Mouse (Mus musculus) urinary bladder, adult 2 months (tissue): ENCODE measurements around the gene Cdyl. TPM values are rescaled to one million over a fixed set of nuclear protein-coding genes. Genes with fewer than 3 reads are reported as not detected.

Experiments used
- DNase-seq: peaks from one replicate; pipeline ENCODE4 v3.0.0; 2022; ENCODE audit warnings: low spot score
- polyA plus RNA-seq: library from polyadenylated mRNA; depleted of rRNA; stranded (reverse); fragments of >200 nt; gene quantifications from 2 replicates; pipeline ENCODE4 v1.2.3, GENCODE M21; 2012

Cdyl gene
- polyA plus RNA-seq, 1 experiment, result 11.7 TPM

DNA sequence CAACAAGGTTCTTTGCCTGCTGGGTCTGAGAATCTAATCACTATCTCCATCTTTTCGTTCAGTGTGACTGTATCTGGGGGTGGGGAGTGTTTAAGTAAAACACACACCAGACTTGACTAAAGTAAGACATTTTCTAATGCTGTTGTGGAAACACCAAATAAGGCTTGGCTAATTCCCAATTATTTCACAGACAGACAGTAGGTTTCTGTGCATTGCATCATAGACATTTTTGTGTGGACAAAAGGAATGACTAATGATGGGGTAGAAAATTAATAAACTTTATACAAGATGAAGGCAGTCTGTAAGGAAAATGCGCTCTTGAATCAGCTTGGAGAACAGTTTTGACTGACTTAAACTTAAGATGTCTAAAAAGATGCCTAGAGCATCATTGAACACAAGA, 100.7 kb downstream of the Cdyl start:
- DNase-seq, result no peak

DNA sequence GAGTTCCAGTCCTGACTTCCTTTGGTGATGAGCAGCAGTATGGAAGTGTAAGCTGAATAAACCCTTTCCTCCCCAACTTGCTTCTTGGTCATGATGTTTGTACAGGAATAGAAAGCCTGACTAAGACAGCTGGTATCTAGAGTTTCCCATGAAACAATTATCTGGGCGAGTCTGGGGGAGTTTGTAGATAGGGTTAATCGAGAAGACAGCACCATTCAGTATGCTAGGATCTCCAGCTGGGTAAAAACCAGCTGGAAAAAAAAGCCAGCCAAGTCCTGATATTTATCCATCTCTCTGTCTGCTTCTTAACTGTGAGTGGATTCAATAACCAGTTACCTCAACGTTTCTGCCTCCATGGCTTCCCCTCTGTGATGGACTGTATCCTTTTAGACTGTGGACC, 104.9 kb downstream of the Cdyl start:
- no peak for DNase-seq

DNA sequence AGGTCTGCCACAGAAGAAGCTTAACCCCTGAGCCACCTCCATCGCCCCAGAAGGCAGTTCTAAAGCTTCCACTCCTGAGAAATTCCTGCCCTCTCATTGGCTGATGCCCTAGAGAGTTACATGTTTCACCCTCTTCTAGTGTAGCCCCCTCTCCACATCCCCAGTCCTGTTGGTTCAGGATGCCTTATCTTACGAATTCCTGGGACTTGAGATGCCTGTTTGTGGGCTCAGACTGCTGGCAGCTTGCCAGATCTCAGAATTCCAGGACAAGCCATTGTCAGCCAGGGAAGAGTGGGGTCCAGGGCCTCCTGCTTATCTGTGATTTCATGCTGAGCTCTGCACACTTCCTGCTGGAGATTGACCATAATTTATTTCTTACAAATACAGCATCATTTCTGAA, 106.2 kb downstream of the Cdyl start:
- DNase-seq, result no peak

DNA sequence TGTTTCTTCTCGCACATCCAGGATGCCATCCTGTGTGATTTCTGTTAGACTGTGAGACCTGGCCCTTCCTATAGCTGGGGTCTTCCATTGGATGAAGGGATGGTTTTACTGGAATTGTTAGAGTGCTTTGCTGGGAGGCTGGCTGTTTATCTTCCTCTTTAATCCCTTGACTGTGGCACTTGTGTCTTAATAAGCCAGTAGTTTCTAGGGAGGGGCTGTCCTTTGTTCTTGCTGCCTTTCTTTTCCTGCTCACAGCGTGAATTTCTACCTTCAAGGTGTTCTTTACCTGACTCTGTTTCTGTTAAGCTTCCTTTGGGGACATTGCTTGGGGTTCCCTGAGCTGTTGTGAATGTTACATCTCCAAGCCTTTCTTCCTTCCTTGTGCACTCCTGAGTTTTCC, 110.0 kb downstream of the Cdyl start:
- no peak for DNase-seq

DNA sequence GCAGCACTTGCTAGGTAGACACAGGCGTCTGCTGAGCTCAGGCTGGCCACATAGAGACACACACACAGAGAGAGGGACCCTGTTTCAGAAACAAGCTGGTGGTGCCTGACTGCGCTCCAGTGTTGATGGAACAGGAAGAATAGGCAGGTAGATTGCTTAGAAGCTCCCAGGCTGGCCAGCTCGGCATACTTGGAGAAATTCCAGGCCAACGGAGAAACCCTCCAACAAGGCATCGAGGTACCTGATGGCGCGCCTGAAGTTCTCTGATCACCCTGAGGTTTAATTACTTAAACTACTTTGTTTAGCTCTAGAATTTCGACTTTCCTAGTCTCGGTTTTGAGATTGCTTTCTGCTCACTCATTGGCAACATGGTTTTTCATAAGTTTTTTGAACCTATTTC, 110.8 kb downstream of the Cdyl start:
- DNase-seq, result no peak

DNA sequence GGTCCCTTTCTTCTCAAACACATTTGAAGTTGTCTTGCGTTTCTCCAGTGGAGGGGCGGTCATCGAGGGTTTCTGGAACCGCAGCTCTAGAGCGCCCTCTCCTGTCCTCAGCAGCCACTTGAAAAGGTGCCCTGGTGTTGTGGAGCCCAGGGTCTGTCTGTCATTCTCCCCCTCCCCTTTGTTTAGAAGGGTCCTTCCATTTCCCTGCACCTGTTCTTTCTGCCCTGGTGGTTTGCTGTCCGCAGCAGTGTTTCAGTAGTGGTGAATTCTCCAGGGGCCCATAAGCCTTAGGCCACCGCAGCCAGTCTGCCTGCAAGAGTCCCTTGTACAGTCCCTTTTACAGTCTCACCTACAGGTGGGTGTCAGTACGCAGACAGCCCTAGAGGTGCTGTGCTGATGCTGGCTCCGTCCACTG, 112.3 kb downstream of the Cdyl start:
- DNase-seq, result no peak

DNA sequence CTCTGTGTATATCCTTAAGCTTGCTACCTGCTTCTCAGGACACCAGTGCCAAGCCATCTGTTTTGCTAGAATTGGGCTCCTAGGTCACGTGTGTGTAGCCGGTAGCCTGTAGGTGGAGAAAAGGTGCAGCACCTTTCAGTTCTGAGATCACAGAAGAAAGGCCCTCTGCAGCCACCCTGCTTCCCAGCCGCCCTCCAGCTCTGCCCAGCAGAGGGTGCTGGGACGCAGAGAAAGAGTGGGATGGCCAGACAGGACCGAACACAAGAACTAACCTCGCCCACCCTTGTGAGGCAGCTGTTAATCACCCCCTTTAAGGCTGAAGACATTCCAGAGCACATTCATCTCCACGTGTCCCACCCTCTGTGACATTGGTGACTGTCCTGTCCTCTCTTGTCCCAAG, 114.1 kb downstream of the Cdyl start:
- DNase-seq, result no peak

DNA sequence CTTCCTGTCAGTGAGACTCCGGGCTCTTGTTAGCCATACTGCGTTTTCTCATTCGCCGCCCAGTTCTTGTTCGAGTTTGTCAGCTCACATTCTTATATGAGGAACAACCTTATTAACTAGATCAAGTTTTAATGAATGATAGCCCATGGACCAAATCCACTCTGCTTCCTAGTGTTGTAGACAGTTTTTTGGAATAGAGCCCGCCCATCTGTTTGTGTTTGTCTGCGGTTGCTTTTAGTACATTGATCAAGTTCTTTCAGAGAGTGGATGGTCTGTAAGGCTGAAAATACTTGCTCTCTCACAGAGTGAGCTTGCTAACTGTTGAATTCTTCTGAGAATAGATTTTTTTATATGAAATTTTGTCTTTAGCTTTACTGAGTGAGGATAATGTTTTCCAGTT, 116.5 kb downstream of the Cdyl start:
- no peak for DNase-seq

DNA sequence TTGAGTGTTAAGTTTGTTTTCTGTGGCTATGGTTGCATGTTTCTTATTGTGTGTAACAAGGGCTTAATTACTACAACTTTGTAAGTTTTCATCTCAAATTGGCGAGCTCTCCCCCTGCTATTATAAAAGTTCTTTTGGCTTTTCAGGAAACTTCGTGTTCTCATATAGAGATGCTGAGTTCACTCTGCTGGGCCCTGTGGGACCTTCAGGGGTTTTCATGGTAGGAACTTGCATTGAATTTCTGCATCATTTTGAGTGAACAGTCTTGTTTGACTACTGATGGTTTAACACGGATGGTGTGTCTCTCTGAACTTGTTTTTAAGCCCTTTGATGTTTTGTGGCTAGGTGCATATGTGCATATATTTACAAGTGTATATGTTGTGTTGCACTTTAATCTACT, 121.1 kb downstream of the Cdyl start:
- no peak for DNase-seq

DNA sequence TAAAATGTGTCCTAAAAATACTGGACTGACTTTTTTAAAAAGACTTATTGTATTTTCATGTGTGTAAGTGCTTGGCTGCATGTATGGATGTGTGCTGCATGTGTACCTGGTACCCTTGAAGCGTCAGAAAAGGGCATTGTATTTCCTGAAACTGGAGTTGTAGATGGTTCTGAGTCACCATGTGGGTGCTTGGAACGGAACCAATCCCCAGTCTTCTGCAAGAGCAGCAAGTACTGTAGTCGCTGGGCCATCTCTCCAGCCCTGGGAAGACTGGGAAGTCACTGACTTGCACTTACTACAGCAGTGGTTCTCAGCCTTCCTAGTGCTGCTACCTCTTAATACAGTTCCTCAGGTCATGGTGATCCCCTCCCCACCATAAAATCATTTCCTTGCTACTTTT, 122.1 kb downstream of the Cdyl start:
- DNase-seq, result no peak

DNA sequence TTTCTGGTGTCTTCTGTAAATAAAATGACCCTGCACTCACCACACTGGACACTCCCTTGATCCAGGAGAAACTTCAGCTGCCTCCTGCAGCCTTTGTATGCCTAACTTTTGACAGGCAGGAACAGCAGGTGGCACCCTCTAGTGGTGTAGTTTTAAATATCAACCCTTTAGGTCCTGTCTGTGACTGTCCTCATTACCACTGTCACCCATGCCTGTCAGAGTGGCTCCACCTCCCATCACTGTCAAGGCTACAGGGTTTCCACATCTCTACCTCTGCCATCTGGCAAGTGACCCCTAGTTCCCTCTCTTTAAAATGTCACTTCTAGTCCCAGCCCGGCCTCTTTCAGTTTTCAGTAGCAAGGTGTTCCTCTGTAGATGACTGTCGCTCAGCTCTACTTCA, 123.3 kb downstream of the Cdyl start:
- DNase-seq, result no peak

DNA sequence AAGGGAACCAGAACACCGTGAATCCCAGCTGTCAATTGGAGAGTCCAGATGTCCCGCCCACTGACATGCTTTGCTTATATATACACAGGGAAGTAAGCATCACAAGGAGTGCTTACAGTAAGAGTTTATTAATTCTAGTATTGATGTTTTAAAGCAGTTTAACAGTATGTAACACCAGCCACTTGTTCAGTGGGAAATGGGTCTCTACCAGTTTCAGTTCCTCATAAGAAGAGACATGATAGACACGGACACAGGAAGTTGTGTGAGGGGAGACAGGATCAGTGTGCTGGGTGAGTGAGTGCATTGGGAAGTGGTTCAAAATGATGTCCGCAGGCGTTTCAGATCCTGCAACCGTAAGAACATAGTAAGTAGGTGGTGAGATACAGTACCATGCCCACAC, 123.9 kb downstream of the Cdyl start:
- no peak for DNase-seq

DNA sequence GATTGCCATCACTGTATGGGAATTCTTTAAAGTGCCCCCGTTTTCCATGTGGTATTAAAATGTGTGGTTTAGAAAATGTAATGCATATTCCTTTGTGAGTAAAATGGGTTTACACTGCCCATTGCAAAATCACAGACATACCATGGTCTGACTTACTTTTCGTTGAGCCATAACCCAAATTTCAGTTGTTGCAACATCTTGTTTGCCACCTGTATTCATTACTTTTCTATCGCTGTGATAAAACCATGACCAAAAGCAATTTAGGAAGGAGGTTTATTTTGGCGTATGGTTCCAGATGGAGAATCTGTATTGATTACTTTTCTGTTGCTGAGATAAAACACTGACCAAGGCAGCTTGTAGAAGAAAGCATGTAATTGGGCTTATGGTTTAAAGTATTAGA, 124.6 kb downstream of the Cdyl start:
- no peak for DNase-seq

DNA sequence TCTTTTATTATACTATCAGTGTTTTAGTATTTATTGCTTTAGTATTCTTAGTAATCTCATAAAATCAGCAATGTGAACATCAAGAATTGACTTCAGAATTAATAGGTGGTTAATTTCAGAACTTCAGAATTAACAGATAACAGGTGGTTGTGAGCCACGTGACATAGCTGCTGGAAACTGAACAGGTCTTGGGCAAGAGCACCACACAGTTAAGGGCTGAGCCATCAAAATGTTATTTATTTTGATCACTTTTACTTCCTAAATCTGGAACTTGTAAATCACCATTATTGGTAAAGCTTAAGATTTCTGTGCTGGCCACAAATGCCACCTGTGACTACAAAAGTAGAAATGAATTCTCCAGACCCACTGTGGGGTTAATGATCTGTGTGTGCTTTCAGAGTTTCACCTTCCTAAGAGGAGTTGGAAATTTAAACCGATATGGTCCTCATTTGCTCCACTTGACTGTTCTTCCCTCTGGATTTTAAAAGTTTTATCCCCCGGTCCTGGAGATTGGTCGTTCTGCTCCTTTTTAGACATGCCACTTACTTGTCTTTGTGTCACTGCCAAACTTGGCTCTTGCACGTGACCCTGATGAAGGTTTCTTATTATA, 125.8 kb downstream of the Cdyl start:
- no peak for DNase-seq

DNA sequence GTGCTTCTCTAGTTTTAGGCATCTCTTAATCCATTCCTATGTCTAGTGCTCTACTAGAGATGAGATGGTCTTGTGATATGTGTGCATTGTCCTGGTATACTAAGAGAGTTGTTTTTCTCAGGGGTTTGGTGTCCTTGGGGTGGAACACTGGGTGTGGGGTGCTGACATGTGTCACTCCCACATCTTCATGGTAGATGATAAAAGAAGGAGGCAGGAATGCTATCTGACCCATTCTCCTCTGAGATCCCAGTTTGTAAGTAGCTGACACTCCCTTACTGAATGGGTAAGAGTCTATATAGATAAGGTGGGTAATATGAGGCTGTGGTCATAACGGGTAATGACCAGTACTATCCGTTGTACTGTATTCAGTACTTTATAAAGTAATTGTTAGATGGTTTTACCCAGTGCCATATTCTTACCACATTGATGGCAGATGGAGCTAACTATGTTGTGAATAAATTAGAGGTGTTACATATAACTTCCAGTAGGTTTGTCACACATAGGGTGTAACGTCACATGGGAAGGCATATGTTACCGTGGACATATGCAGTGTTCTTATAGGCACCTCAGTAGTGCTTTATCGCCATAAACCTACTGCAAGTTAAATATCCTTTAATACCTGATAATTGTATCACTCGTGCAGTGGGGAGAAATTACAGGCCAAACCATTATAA, 127.2 kb downstream of the Cdyl start:
- DNase-seq, result no peak

DNA sequence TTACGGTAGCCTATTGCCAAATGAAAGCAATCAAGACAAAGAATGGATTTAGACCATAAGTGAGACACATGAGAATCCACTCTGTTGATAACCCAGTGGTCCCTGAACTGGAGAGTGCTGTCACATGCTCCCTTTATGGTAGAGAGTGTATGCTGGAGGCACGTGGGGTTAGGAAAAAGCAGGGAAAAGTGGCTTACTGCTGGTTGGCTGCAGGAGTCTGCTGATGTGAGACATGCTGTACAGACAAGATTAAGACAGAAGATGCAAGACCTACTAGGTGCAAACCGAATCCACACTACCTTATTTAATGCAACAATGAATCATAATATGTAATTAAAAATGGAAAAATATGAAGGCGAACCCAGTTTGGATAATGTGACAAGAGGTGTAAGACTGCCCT, 129.9 kb downstream of the Cdyl start:
- no peak for DNase-seq

DNA sequence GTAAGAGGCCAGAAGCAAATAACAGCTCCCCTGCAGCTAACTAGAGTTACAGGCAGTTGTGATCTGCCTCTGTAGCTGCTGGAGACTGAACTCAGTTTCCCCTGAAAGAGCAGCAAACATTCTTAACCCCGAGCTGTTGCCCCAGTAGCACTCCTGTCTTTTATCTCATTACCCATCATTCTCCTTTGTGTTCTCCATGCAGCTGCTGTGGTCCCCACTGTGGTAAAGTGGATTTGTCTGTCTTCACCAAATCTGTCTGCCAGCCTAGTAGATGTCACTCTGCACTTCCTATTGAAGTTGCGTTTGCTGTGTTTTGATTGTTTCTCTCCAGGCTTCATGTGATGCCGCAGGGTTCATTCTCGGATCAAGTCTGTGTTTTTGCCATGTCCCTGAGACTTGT, 130.8 kb downstream of the Cdyl start:
- DNase-seq, result no peak

DNA sequence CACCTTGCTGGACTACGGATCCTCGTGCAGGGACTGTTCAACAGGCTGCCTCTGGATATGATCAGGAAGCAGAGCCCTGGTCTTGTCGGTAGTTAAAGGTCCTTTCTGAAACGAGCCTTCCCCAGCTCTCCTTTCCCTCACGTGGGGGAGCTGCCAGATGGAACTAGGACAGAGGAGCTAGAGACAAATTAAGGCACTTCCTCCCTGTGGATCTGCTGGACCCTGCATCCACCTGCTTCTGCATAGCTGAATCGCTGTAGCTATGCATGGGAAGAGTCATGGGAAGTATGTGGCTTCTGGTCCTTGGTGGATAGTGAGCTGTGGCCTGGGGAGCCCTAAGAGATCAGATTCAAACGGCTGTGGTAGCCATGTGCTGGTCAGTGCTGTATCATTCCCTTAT, 134.7 kb downstream of the Cdyl start:
- no peak for DNase-seq

DNA sequence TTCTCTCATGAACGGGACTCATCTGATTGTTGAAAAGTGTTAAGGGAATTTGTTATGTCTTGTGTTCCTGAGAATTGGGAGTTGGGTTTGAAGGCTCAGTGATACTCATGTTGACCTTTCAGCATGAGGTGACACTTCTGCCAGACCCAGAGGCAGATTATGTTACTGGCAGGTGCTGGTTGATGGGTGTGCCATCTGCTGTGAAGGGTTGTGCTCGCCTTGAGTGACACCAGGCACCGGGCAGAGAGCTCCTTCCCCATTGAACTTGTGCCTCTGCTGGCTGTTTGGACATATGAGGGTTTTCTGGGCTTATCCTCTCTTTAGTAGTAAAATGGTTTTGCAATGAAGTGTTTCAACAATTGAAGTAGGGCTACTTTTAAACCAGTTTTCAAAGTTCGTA, 135.1 kb downstream of the Cdyl start:
- DNase-seq, result no peak

DNA sequence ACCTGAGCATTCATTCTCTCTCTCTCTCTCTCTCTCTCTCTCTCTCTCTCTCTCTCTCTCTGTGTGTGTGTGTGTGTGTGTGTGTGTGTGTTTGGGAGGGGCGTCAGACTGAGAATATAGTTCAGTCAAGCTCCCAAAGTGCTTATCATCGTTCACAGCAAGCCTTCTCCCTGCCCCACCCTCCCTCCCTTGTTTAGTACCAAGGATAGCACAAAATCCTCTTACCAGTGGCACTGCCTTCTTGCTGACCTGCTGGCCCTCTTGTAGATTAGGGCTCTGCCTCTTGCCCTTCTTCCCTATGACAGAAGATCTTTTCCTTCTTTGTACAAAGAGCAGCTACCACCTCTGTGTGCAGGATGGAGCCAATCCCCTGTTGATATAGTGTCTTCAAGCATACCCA, 136.3 kb downstream of the Cdyl start:
- no peak for DNase-seq

DNA sequence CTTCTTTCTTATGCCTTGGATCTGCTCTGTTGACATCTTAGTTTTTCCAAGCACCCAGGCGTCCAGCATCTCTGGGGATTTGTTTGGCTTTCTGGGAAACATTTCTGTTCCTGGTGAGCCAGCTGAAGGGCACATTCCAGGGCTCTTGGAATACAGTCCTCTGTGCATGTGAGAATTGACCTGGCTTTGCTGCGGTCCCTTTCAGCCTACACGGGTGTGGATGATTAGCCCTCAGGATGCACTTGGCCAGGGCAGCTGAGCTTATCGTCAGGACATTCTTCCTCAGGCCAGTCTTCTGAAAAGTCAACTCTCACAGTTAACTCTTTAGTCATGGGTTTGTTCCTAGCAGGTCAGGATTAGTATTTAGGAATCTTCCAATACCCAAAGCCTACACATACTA, 136.7 kb downstream of the Cdyl start:
- DNase-seq, result no peak

DNA sequence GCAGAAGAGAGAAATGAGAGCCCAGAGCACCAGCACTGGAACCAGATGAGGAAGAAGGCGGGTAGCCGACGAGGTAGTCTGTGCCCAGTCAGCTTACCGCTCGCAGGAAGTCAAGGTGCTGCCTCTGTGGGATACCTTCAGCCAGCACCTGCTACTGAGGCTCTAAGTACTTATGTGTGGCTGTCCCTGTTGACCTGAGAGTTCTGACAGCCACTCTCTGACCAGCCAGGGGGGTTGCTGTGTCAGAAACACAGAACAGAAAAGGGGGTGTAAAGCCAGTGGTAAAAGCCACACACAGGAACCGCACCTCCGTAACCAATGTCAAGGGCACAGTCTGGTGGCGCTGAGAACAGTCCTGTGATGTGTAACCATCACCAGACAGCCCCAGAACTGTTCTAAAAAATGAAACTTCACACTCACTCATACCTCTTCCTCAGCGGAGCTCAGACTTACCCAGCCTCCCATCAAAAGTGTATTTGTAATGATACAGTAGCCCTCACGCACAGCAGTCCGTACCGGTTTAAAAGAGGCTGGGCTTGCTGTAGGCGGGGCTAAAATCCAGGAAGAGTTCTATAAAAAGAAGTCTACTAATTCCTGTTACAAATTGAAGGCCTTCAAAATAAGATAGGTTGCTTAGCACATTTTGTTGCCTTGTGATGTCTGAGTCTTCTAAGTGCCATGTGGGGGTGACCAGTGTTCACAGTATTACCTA, 138.3 kb downstream of the Cdyl start:
- DNase-seq, result no peak

DNA sequence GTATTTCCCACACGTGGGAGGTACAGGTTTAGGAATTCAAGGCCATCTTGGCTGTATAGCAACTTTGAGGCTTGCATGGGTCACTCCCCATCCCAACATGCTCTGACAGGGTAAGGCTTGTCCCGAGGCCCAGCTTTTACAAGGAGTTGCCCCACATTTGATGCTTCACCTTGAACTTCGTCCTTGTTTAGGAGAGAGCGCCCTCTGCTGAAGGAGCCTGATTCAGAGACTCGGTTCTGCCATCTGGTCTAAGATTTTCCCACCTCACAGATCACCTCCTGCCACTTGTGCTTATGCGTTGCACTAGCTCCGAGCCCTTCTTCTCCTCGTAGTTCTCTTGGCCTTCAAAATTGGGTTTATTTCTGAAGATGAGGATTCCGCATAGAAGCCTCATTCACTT, 139.0 kb downstream of the Cdyl start:
- DNase-seq, result no peak

DNA sequence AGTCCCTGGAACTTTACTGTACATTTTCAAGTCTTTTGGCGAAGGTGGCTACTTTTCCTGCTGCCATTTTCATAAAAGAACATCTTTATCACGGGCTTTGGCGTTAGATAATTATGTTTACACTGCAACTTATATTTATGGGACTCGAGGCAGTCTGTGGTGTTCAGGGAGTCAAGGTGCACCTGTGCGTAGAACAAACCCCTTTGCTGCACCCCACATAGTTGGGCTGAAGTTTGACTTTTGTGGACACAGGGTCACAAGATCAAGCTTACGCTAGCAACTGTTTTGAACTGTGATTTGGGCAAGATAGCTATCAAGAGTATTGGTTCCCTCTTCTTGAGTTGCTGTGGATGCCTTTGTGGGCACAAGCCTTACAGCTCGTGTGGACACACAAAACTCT, 140.6 kb downstream of the Cdyl start:
- no peak for DNase-seq
